Mouse (Mus musculus): ENCODE results near the gene Mmp19.

DNA sequence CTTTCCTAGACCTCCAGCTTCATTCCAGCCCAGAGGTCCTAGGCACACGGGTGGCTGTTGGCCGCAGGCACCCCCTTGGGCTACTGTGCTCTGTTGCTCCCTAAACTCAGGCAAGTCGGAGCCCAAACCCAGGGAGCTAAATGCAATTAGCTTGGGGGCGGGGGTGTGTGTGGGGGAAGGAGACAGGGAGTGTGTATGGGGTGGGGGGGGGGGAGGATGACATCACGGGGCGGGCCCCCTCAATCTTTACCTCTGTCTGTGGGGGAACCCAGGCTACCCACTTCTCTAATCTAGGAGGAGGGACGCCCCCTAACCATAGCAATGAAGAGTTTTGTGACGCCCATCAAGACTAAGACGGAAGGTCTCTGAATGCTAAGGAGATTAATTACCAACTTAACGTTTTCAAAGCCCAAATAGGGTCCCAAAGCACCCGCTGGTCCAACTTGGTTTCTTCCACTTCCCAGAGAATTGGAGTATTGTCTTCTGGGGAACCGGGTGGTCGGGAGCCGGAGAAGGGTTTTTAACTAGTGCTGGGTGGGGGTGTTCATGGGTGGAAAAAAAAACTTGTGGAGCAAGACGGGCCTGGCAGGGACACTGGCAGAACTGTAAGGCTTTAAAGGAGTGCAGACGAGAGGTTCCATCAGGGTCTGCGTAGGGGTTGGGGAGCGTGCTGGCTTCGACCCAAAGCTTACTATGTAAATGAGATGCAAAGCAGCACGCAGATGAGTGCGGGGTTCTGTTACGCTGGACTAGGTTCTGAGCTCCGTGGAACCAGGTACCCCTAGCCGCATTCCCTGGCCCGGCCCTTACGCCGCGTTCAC lies 13.8 kb downstream of the Mmp19 start, which contains the start of gene Tmem198b:
- 0 out of 2 replicates have a peak, but pooled peaks have one; percentile 6 for TF ChIP-seq POLR2A (IDR thresholded peaks at IDR 0.05; ENCODE audit: low read depth, low read length)
- TF ChIP-seq CTCF (IDR thresholded peaks at IDR 0.05; ENCODE audit: extremely low read depth, insufficient read depth, insufficient read length, insufficient replicate concordance): no peak

All from spleen, adult 2 months (tissue).